Mouse (Mus musculus): Measurements from ENCODE around the gene Fgfr2.

GRCm38 (mm10) chr7:132939118-132939517 is 184.0 kb downstream of the Fgfr2 start:
- TF ChIP-seq CTCF (conservative IDR thresholded peaks at IDR 0.05; ENCODE audit: insufficient read depth, insufficient read length, low read depth, low read length): no peak
- TF ChIP-seq POLR2A (IDR thresholded peaks at IDR 0.05; ENCODE audit: low read depth, low read length): no peak

All from kidney, adult 2 months (tissue).